Mouse (Mus musculus) kidney, adult 10 weeks (tissue): ENCODE results near the gene Hmgb1. TPM values are rescaled to one million over a fixed set of nuclear protein-coding genes. Genes with fewer than 3 reads are reported as not detected.

Experiments
- polyA plus RNA-seq: library from polyadenylated mRNA; stranded (reverse); fragments of 350-450 nt; fragmentation: Illumina TruSeq; extraction: RNeasy Lipid Tissue Mini Kit (QIAGEN cat#74804); gene quantifications from one replicate; pipeline ENCODE4 v1.2.3, GENCODE M21; 2014; ENCODE audit warnings: low read depth, low replicate concordance

The Hmgb1 gene
- polyA plus RNA-seq: 720 TPM

GRCm38 (mm10) chr5:149184104-149184843 lies at the start of gene Hmgb1, which contains the start of gene Uspl1:
TSS of gene Hmgb1 (minus strand) at chr5:149184489.
TSS of gene Uspl1 (plus strand) at chr5:149184350.

Other genes with a start within 250 kb of the Hmgb1 start
- not detected for gene Gm42791, start 189.3 kb downstream of the Hmgb1 start, polyA plus RNA-seq
- gene Uspl1, start 139 bp downstream of the Hmgb1 start, polyA plus RNA-seq: 24.0 TPM
- gene Alox5ap, start 80.3 kb upstream of the Hmgb1 start, polyA plus RNA-seq: 2.1 TPM
- 0.73 TPM for gene Medag, start 227.3 kb upstream of the Hmgb1 start, polyA plus RNA-seq